Mouse (Mus musculus) embryo, embryonic 9.5 days (tissue): ENCODE data around the gene Stil.

Experiments used
- DNase-seq: peaks from one replicate; pipeline ENCODE4 v3.0.0-alpha.2; 2017; ENCODE audit errors: extremely low spot score

Gene Stil

DNA sequence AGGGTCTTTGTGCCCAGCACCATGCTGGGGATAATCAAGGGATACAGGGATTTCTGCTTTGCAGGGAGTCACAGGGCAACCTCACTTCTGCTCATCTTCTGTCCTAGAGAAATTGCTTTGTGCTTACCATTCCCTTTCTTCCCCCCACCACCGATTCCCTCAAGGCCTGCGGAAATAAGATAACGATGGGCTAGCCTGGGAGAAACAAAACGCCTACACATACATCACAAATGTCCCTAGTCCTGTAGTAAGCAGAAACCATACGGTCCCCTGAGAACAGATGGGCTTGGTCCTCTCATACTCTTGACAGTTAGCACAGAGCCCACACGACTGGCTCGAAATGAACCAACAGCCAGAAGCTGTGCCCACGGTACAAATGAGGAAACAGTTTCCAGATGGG is 48.2 kb downstream of the Stil start:
- no peak for DNase-seq

DNA sequence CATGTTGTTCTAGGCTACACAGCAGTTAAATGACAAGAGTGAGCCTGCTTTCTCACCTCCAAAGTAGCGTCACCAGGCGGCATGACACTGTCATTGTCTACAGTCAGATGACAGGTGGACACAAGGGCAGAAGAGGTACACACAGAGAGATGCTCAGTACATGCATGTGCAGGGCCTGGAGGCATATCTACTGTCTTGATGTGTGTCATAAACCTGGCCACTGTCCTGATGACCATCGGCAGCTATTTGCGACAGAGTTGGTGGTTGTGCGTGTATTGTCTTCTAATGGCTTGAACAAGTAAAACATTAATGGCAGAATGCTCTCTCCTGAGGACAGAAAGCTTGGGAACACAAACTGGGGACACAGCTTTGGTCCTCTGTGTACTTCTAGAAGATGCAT is 51.3 kb downstream of the Stil start:
- DNase-seq = no peak

- peak; percentile 70 for DNase-seq
Measured at GRCm38 (mm10) chr4:115052343-115053005, 52.5 kb downstream of the Stil start.

- DNase-seq = no peak
Measured at GRCm38 (mm10) chr4:115055044-115055443, 55.1 kb downstream of the Stil start.

- DNase-seq = no peak
Measured at GRCm38 (mm10) chr4:115055691-115056090, 55.7 kb downstream of the Stil start.

DNA sequence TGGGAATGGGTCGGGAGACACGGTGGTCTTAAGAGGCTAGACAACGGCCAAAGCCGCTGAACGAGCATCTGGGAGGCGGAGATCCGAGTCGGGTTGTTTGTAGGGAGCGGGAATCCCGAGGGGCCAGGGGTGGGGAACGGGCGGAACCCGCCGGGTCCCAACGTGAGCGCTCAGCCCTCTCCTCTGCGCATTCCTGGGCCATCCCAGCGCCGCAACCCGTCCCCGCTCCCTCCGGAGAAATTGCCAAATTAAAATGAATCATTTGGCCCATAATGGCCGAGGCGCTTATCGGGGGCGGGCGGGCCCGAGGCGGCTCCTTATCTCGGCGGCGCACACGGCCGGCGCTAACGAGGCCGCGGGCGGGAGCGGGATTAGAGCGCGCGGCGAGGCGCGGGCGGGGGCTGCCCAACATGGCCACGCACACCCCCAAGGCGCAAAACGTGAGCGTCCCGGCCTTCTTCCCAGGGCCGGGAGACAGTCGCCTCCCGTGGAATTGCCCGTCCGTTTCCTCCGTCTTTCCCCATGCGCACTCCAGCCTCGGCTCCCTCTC is 56.5 kb downstream of the Stil start, which contains the start of gene Tal1:
Tal1 (plus strand) TSS at position 56 of the 550 bp plus-strand sequence.
- peak; percentile 71 for DNase-seq

DNA sequence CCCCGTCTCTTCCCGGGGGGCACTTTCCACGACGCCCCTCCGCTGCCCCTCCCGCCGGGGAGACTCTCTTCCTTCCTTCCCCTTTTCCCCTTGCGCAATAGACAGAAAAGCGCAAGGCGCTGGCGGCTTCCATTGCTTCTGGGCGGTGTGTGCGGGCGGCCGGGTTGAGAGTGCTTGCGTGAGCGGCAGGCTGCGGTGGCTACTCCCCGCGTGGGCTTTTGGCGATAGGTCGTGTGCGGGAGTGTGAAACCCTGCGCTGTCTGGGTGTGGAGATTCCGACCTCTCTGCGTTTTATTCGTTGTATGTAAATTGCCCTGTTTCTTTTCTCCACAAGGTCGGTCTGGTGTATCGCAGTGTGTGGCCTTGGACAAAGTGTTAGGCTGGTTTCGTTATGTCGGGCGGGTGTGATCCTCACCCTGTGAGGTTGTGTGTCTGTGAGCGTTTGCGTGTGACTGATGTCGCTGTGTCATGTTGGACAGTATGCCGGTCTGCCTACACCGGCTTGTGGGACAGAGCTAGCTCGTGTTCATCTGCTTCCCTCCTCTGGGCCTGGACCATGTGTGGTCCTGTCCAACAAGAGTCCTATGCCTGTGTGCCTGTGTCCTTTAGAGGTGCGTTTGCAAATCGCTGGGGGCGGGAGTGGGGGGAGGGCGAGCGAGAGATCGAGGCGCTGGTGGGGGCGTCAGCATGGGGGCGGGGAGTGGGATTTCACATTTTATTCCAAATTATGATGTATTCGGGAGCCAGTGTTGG is 57.1 kb downstream of the Stil start:
- peak; percentile 76 for DNase-seq

GRCm38 (mm10) chr4:115057674-115058316 is 57.8 kb downstream of the Stil start:
- DNase-seq = peak; percentile 60

- DNase-seq = no peak
Measured at GRCm38 (mm10) chr4:115058317-115058761, 58.4 kb downstream of the Stil start.

DNA sequence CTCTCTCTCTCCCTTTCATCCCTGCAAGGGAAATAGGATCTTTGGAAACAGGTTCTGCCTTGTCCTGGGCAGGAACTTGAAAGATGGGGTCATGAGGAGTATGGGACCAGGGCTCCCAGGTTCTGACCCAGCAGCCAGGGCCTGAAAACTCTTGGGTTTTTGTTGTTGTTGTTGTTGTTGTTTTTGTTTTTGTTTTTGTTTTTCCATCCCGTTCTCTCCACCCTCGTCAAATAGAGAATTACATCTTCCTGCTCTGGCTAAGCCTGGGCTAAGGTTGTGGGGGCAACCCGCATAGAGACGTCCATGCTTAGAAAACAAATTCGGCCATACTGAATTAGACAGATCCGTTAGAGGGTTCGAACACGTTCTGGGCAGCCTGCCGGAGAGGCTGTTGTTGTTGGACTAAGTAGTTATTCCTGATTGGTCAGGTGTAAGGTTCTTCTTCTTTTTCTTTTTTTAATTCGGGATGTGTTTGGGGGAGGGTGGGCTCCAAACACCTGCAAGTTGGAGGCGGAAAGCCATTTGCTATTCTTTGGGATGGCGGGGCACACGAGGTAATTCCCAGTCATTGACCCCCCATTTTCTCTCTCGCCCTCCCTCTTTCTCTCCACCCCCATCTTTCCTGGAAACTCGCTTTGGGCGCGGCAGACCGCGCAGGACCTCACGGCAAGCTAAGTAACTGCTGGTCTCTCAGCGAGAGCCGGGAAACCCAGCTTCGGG is 59.1 kb downstream of the Stil start:
- DNase-seq = no peak

DNA sequence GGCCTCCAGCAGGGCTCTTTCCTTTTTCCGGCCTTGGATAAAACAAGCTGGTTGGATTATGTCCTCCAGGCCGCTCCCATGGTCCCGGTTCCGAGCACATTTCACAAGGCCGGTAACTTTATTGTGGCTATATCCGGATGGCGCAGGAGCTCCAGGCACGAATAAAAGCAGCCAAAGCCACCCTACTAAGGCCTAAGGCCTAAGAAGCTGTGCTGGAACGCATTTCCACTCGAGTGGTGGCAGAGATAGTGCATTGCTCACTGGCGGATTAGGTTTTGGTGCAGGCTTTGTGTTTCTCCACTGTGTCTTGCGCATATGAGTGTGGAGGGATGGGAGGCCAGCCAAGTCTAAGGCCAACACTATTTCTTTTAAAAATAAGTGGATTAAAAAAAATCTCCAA is 59.9 kb downstream of the Stil start:
- no peak for DNase-seq

GRCm38 (mm10) chr4:115060753-115061152 is 60.8 kb downstream of the Stil start:
- DNase-seq = no peak

DNA sequence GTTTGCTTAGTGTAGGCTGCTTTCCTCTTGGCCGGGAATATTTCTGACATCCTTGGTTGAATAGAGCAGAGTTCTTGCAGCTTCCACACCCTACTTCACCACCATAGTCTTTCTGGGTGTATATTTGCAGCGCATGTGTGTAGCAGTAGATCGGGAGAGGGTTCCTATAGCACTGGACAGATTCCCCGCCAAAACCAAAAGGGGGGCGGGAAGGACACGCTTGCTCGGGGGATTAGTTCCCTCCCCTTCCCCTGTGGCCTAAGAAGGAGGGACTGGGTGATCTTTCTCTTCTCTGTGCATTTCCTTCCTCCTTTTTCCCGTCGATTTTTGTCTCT is 62.5 kb downstream of the Stil start:
- no peak for DNase-seq

GRCm38 (mm10) chr4:115062875-115063517 is 63.0 kb downstream of the Stil start:
- DNase-seq = peak; percentile 61

- no peak for DNase-seq
Measured at GRCm38 (mm10) chr4:115063518-115064239, 63.7 kb downstream of the Stil start.

GRCm38 (mm10) chr4:115071668-115072067 is 71.7 kb downstream of the Stil start:
- DNase-seq = no peak

- DNase-seq = no peak
Measured at GRCm38 (mm10) chr4:115074789-115075188, 74.8 kb downstream of the Stil start.

DNA sequence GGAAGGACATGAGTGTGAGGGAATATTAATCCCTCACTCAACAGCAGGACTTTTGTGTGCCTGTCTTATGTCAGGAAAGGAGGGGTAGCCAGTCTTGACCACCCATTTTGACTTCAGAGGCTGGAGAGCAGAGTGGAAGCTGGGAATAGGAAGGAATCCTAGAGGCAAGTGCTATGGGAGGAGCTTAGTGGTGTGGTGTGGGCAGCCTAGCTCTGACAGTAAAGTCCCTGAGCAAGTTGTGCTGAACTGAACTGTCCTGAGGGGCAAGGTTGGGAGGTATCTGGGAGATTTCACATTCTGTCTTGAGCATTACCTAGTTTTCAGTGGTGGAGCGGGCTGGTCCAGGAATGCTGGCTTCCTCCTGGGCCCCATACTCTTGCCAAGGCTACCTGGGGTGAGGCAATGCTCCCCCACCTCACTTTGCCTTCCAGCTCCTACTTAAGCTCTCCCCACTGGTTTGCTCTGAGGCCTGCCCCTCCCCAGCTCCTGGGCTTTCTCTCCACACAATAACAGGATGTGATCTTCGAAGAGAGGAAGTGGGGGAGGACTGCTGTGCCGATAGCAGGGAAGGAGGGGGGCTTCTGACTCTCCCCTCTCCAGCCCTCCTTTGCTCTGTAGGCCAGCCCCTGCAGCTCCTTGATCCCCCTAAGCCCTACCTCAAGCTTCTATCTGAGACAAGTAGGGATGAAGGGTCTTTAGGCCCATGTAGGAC is 75.4 kb downstream of the Stil start:
- no peak for DNase-seq

- DNase-seq = peak; percentile 52
Measured at GRCm38 (mm10) chr4:115078892-115079820, 79.2 kb downstream of the Stil start.
